Mouse (Mus musculus): ENCODE results near the gene Acsm4.

DNA sequence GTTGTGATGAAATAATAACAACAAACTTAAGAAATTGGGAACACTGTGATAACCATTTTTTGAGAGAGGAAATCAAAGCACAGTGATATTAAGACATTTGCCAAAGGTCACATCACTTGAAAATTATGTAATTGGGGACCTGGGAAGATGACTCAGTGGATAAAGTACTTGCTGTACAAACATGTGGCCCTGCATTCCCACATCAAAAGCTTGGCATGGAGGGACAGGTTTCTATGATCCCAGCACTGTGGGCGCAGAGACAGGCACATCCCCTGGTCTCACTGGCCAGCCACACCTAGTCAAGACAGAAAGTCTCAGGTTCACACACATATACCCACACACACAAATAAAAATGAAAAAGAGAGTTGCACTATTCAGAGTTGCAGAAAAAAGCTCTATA lies 5.1 kb downstream of the Acsm4 start:
- no peak for TF ChIP-seq NELFE (IDR thresholded peaks at IDR 0.05; ENCODE audit: low read depth, low read length)
- no peak for TF ChIP-seq ZC3H11A (IDR thresholded peaks at IDR 0.05; ENCODE audit: low read depth, low read length)
- TF ChIP-seq NRF1 (IDR thresholded peaks at IDR 0.05; ENCODE audit: low read depth, low read length): no peak
- no peak for TF ChIP-seq E2F4 (IDR thresholded peaks at IDR 0.05; ENCODE audit: insufficient replicate concordance, low read depth, low read length)
- no peak for TF ChIP-seq POLR2A (IDR thresholded peaks at IDR 0.05; ENCODE audit: low read depth, low read length)
- no peak for TF ChIP-seq CTCF (conservative IDR thresholded peaks at IDR 0.05 in 1 of 2, IDR thresholded peaks at IDR 0.05 in 1 of 2; ENCODE audit: low read depth in 2 of 2, low read length in 2 of 2)
- no peak for TF ChIP-seq ELF1 (IDR thresholded peaks at IDR 0.05; ENCODE audit: low read depth, low read length)
- no peak for TF ChIP-seq MYC (IDR thresholded peaks at IDR 0.05; ENCODE audit: low read depth, low read length)
- no peak for TF ChIP-seq CHD2 (IDR thresholded peaks at IDR 0.05; ENCODE audit: low read length)
